Mouse (Mus musculus) naive thymus-derived CD4-positive, alpha-beta T cell, adult 5 months (primary cell): Measurements from ENCODE around the gene Olfr352. TPM values are rescaled to one million over a fixed set of nuclear protein-coding genes. Genes with fewer than 3 reads are reported as not detected.

Source experiments
- polyA plus RNA-seq: library from polyadenylated mRNA; unstranded; fragments of 100-300 nt; shearing (Covaris generic); gene quantifications from one replicate; pipeline ENCODE4 v1.2.1, GENCODE M21; 2017

Olfr352 gene
- polyA plus RNA-seq = not detected

GRCm38 (mm10) chr2:36868160-36868559 lies at the start of gene Olfr352:
TSS of gene Olfr352 (plus strand) at chr2:36868460.

GRCm38 (mm10) chr2:36846010-36846409 lies 22.2 kb upstream of the Olfr352 start, which contains the start of gene Olfr350:
TSS of gene Olfr350 (plus strand) at chr2:36846310.

GRCm38 (mm10) chr2:36862560-36862959 lies 5.7 kb upstream of the Olfr352 start, which contains the start of gene Olfr351:
TSS of gene Olfr351 (minus strand) at chr2:36862660.

GRCm38 (mm10) chr2:36892836-36893235 lies 24.6 kb downstream of the Olfr352 start, which contains the start of gene Olfr353:
TSS of gene Olfr353 (minus strand) at chr2:36892936.

GRCm38 (mm10) chr2:36905380-36905779 lies 37.1 kb downstream of the Olfr352 start, which contains the start of gene Olfr354:
TSS of gene Olfr354 (plus strand) at chr2:36905680.

Other genes with a start within 250 kb of the Olfr352 start
- not detected for gene Olfr345, start 228.4 kb upstream of the Olfr352 start, polyA plus RNA-seq
- gene Olfr346, start 182.7 kb upstream of the Olfr352 start, polyA plus RNA-seq = not detected
- not detected for gene Olfr347, start 136.6 kb upstream of the Olfr352 start, polyA plus RNA-seq
- gene Olfr348, start 84.2 kb upstream of the Olfr352 start, polyA plus RNA-seq = not detected
- gene Olfr50, start 77.9 kb upstream of the Olfr352 start, polyA plus RNA-seq = 0.53 TPM
- gene Olfr3, start 51.4 kb upstream of the Olfr352 start, polyA plus RNA-seq = not detected
- not detected for gene Olfr350, start 22.1 kb upstream of the Olfr352 start, polyA plus RNA-seq
- gene Olfr351, start 5.8 kb upstream of the Olfr352 start, polyA plus RNA-seq = not detected
- gene Olfr353, start 24.5 kb downstream of the Olfr352 start, polyA plus RNA-seq = not detected
- gene Olfr354, start 37.2 kb downstream of the Olfr352 start, polyA plus RNA-seq = 0.09 TPM
- gene Olfr355, start 60.4 kb downstream of the Olfr352 start, polyA plus RNA-seq = not detected
- not detected for gene Olfr356, start 68.7 kb downstream of the Olfr352 start, polyA plus RNA-seq
- not detected for gene Olfr357, start 125.4 kb downstream of the Olfr352 start, polyA plus RNA-seq
- not detected for gene Olfr358, start 140.9 kb downstream of the Olfr352 start, polyA plus RNA-seq
- not detected for gene Olfr360, start 197.3 kb downstream of the Olfr352 start, polyA plus RNA-seq
- gene Olfr361, start 220.8 kb downstream of the Olfr352 start, polyA plus RNA-seq = not detected
- not detected for gene Olfr362, start 249.4 kb downstream of the Olfr352 start, polyA plus RNA-seq